Mouse (Mus musculus) cerebellum, postnatal 4 days (tissue): ENCODE results near the gene Lims1.

ENCODE experiments used
- DNase-seq, 2 experiments: peaks; one replicate each; pipeline ENCODE4 v3.0.0; 2022; ENCODE audit warnings: low spot score in 2 of 2, mixed read lengths in 1 of 2

The Lims1 gene

DNA sequence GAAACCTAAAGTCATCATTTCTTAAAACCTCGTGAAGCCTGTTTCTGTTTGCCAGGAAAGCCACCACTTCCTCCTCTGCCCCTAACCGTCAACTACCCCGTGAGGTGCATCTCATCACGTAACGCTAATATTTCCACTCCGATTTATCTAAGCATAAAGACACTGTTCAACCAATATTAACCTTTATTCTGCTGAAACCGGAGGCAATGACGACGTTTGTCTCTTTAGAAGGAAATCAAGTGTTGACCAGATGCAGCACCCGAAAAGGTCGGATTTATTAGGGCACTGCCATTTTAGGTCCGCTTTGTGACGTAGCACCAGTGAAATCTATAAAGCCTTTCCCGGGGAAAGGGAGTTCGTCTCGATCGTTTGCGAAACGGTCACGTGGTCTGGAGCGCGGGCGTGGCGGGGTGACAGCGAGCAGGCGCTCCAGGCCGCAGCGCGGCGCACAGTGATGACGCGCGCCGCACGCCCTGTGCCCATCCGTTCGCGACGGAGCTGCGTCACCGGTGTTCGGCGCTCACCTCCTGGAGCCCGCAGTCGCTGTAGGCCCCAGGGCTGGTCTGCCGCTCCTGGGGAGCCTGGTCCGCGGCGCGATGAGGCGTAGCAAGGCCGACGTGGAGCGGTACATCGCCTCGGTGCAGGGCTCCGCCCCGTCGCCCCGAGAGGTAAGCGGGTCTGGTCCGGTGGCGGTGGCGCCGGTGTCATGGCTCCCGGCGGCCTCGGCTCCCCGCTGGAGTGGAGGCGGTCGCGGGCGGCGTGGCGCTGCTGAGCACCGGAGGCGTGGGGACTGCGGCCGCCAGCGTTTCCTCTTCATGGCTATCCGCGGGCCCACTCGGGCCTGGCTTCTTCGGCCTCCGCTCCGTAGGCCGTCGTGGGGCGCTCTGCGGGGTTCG lies 123.4 kb downstream of the Lims1 start, which contains the start of gene Ranbp2:
TSS of gene Ranbp2 (plus strand) at position 537 of the 896 bp plus-strand sequence.
- DNase-seq: peak; percentile 93 to 98

GRCm38 (mm10) chr10:58447280-58447781 lies 124.1 kb downstream of the Lims1 start:
- no peak for DNase-seq

DNA sequence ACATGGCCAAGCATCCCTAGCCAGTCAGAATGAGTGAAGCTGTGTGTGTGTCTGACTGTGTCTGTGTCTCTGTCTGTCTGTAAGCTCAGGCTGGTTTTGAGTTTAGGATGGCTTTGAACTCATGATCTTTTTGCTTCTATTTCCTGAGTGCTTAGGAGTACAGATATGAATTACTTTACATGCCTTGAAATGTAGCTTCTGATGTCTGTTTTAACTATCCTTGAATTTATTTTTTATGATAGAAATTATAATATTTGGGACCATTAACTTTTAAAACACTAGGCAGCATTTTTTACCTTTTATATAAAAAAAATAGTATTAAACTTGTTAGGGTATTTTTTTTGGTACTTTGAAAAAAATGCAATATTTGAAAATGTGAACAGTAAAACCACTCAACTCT lies 128.3 kb downstream of the Lims1 start:
- no peak for DNase-seq

DNA sequence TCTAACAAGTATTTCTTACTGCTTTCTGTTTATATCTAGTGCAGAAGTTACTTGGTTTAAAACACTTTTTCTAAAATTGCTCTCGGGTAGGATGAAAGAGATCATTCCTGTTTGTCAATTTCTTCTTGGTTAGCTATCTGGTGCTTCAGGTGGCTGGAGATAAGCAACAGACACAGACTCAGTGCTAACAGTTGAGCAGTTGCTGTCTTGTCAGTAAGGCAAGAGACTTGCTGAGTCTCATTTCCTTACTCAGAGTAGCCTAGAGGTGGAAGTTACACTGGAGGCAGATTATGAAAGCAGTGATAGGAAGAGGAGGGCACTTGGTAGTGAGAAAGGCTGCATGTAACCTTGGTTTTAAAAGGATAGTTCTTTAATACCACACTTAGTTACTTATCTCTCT lies 128.9 kb downstream of the Lims1 start:
- DNase-seq: no peak

- DNase-seq: no peak
Measured at GRCm38 (mm10) chr10:58459896-58460295, 136.6 kb downstream of the Lims1 start.
